Mouse (Mus musculus) kidney, adult 11 months (tissue): ENCODE measurements around the gene Myh7.
"Not testable (repeated sequence)": the region's sequence is repeated elsewhere in the genome, so short reads cannot be mapped to it uniquely, and the experiment has no call there.

ENCODE experiments used
- DNase-seq: peaks from one replicate; pipeline ENCODE4 v3.0.0; 2022

Gene Myh7

DNA sequence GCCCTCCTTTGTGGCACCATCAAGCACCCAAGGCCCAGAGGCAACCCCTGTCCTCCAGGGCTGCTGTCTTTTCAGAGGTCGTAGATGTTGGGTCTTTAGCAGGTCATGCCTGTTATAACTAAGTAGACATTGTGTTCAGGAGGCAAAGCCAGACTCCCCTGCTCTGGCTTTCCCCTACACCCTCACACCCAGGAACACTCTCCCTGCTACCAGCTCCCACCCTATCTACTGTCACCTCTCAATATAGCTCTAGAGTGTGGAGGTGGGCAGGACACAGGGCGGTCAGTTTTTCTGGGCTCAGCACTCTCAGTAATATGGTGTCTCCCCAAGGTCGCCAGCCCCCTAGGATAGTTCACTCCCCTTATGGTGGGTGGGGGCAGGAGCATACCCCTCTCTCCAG lies 26.6 kb downstream of the Myh7 start:
- no peak for DNase-seq

DNA sequence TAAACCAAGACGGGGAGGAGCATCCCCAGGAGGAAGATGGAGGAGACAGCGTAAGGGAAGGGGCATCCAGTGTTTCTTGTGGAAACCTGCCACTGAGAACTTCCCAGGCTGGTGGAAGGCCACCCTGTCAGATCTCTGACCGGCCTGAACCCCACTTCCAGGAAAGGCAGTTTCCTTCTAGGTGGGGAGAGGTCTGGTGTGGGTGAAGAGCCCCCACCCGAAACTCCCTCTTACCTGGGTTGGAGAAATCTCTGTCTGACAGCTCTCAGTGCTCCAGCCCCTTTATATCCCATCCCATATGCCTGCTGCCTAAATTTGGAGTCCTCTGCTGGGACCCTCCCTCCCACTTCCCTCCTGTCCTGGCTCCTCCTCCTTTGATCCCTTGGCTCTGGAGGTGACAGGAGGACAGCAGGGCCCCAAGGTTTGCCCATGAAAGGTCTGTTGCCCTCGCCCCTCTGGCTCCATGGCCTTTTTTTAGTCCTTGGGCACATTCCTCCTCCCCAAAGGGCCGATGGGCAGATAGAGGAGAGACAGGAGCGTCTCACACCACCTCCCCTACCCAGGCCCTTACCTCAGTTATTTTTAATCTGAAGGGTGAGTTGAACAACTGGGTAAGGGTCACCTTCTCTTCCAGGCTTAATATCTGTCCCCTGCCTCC lies 28.0 kb downstream of the Myh7 start, which contains the start of gene Myh6:
Myh6 (minus strand) TSS at position 608 of the 658 bp plus-strand sequence.
- no peak for DNase-seq

DNA sequence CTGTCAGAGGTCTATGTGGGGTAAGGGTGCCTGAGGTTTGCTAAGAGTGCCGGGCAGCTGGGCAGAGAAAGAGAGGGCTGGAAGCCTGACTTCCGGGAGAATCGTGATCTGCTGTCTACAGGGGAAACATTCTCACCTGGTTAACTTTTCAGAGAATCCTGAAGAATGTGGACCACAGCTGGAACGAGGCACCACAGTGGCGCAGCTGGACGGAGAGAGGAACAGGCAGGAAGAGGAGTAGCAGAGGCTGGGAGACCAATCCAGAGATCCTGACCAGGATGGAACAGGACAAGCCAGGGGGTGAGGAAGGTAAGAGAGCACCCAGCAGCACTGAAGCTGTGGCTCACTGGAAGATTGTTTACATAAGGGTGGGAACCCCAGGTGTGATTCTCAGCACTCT lies 28.8 kb downstream of the Myh7 start:
- DNase-seq = no peak

DNA sequence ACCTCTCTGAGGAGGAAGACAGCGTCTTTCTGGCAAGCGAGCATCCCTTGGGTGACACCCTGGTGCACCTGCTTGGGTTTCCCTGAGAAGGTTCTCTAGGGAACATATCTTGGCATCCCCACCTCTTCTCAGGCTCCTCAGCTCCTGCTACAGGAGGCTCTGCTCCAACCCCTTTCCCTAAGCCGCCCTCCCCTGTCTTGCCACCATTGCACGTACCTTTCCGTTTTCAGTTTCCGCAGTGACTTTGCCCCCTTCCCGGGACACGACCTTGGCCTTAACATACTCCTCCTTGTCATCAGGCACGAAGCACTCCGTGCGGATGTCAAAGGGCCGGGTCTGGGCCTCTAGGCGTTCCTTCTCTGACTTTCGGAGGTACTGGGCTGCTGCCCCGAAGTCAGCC lies 29.4 kb downstream of the Myh7 start:
- no peak for DNase-seq

DNA sequence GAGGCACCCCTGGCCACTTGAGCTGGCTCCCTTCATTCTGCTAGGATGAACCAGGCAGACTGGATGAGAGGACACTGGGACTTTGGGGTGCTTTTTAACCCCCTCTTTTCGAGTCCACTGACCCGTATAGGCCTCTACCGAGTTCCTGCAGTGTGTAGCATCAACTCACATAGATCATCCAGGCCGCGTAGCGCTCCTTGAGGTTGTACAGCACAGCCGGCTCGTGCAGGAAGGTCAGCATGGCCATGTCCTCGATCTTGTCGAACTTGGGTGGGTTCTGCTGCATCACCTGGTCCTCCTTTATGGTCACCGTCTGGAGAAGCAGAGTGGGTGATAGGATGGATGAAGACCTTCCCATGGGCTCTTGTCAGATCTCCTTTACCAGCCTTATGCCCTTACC lies 30.7 kb downstream of the Myh7 start:
- DNase-seq = no peak

DNA sequence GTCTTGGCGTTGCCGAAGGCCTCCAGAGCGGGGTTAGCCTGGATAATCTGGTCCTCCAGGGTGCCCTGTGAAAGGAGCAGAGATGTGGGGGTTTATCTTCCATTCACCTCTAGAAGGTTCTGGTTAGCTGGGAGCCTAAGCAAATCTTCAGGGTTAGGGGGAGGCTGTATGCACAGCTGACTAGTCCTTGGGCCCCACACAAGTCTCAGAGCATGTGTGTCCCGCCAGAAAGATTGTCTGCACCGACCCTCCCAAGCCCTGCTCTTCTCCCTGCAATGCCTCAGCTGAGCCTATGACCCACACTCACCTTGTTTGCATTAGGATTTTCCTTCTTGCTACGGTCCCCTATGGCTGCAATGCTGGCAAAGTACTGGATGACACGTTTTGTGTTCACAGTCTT lies 31.7 kb downstream of the Myh7 start:
- no peak for DNase-seq

DNA sequence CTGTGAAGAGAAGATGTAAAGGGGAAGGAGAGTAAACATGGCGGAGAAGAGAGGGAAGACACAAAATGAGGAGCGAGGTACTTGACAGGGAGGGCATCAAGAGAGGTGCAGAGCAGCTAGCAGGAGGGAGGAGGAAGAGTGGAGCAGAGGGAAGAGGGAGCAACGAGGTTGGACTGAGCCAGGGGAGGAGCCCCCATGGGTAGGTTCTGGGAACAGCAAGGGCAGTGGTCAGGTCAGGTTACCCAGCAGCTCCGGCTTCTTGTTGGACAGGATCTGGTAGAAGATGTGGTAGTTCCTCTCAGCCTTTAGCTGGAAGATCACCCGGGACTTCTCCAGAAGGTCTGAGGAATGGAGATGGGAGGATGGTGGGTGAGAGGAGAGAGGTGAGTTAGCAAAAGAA lies 32.9 kb downstream of the Myh7 start:
- DNase-seq = no peak

DNA sequence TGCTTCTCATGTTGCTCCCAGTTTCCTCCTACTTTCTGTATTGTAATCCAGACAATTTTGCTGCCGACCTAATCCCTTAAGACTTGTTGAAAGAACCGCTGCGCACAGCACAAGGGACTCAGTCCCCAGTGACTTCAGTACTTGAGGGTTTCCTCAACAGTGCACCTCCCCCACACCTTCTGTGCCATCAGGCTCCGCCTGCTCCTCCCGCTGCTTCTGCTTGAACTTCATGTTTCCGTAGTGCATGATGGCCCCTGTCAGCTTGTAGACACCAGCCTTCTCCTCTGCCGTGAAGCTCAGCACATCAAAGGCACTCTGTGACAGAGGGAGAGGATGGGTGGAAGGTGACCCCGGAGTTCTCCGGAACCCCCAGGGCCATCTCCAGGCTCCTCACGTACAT lies 33.7 kb downstream of the Myh7 start:
- DNase-seq = no peak

DNA sequence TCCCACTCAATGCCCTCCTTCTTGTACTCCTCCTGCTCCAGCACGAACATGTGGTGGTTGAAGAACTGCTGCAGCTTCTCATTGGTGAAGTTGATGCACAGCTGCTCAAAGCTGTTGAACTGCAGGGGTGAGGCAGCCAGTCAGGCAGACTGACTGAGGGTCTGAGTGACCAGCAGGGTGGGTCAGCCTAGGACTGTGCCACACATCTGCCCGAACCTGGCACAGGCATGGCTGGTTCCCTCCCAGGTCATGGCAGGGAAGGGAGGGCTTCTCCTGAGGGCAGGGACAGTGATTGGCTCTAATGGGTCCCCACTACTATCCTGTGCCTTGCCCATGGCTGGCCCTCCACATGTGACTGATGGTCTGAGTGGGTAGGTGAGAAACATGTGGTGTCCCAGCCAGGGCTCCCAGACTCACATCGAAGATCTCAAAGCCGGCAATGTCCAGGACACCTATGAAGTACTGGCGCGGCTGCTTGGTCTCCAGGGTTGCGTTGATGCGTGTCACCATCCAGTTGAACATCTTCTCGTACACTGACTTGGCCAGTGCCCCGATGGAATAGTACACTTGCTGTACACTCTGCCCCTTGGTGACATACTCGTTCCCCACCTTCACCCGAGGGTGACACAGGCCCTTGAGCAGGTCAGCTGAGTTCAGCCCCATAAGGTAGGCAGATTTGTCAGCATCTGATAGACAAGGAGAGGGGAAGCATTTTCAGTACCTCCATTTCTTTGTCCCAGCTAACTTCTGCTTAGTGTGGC lies 34.4 kb downstream of the Myh7 start:
- not testable (repeated sequence) for DNase-seq

DNA sequence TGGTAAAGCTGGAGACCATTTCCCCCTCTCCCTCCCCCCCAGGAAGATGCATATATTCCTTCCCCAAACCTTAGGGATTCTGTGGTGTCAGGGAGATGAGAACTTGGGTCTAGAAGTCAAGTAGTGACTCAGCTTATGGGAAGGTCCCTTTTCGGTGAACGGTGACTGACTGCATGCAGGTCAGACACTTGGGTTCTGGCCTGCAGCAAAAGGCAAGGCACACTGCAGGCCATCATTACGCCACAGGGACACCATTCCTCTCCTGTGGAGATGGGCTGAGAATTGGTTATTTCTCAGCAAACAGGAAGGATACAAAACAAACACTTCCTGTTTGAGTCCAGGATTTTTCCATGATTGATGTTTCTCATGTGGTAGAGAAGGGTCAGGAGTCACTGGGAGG lies 35.2 kb downstream of the Myh7 start:
- no peak for DNase-seq

DNA sequence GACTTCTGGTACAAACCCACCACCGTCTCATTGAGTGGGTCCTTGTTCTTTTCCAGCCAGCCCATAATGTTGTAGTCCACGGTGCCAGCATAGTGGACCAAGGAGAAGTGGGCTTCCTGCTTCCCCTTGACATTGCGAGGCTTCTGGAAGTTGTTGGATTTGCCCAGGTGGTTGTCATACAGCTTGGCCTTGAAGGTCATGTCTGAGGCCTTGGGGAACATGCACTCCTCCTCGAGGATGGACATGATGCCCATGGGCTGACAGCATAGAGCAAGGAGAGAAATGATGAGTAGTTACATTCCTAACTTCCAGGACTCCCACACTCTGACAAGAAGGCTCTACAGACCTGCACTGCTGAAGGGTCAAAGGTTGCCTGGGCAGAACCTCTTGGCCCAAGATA lies 35.9 kb downstream of the Myh7 start:
- DNase-seq = no peak

DNA sequence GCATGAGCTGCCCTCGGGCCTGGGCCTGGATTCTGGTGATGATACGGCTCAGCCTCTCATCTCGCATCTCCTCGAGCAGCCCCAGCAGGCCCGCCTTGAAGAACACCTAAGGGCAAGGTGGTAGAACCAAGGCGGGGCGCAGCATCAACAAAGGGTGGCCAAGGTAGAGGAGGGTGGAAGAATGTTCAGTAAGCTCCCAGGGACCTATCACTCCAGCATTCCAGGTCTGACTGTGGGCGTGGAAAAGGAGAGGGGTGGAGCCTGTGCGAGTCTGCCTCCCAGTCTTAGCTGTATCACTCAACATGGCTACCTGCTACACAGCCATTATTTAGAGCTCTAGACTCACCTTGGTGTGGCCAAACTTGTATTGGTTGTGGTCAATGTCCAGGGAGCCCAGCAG lies 37.9 kb downstream of the Myh7 start:
- DNase-seq = no peak

DNA sequence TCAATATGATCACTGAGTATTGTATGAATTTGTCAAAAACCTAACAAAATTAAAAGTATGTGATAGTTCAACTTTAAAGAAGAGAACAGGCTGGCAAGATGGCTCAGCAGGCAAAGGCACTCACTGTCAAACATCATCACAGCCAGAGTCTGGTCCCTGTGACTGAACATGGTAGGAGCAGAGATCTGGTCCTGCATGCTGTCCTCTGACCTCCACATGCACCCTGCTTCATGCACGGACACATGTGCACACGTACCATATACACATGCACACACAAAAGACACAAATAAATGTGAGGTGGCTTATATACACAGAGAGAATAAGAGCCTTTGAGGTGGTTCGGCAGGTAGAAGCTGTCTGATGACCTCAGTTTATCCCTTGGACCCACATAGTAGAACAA lies 38.9 kb downstream of the Myh7 start:
- DNase-seq = no peak

DNA sequence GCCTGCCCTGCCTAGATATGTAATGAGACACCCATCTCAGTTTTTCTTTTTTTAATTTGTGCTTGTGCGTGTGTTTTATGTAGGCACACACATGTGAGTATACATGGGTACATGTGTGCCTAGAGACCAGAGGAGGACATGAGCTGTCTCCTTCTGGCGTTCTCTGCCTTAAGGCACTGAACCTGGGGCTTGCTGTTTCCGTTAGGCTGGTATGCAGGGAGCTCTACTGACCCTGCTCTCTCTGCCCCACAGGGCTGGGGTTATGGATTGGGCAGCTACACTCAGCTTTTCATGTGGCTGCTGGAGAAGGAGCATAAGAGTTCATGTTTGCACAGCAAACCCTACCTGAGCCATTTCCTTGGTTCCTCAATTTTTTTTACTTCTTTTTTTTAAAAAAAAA lies 40.0 kb downstream of the Myh7 start:
- DNase-seq = no peak

DNA sequence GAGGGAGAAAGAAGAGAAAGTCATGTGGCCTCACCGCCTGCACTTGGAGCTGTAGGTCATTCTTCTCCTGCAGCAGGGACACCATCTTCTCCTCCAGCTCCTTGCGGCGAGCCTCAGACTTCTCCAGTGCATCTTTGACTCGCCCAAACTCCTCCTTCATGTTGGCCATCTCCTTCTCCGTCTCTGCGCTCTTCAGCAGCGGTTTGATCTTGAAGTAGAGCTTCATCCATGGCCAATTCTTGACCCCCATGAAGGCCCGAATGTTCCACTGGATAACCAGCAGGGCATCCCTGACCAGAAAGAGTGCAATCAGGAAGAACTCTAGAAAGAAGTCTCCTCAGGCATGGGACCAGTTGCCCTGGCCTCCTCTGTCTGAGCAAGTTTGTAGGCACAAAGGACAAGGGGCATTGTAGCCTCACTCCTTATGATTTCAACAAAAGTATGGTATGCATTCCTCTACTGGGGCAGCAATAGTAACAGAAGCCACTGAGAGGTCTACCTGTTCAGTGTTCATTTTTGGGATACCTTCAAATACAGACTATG lies 40.7 kb downstream of the Myh7 start:
- no peak for DNase-seq

DNA sequence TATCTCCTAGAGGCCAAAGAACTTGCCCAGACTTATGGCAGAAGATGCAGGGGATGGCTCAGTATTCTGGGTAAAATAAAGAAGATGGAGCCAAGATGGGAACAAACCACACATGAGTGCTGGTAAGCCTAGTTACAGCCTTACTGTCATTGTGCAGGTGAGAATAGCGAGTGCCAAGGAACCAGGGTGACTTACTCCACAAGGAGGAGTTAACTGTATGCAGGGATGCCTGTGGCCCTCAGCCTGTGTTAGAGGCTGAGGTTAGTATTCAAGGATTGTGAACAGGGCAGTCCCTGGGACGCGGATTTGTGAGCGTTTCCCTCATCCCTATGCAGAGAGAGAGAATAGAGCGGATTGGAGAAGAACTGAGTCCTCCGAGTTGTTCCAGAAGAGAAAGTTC lies 42.8 kb downstream of the Myh7 start:
- DNase-seq = no peak

DNA sequence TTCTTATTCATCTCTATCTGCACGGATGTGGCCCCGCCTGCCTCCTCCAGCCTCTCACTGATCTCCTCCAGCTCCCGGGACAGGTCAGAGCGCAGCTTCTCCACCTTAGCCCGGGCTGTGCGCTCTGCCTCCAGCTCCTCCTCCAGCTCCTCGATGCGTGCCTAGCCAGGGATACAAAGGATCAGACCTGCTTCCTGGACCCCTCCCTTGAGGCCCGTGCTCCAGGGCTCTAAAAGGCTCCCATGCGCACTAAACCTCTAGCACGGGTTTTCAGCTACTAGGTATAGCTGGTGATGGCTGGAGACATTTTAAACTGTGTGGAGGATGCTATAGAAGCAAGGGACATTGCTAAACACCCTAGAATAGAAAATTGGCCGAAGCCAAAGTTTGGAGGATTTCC lies 43.9 kb downstream of the Myh7 start:
- no peak for DNase-seq

DNA sequence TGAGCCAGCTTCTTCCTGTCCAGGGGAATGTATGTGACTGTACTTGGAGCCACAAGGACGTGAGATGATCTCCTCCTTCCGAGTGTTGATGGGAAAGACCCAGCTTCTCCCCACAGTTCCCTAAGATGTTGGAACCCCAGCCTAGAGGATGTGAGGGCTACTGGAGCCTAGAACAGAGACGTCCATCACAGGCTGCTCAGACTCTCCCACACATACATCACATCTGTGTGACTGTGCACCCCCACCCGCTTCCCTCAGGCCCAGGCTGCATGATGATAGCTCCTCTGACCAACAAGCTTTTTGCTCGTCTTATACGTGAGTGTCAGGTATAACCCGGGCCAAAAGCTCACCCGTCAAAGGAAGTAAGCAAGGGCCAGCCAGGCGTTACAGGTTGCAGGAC lies 45.6 kb downstream of the Myh7 start:
- no peak for DNase-seq

DNA sequence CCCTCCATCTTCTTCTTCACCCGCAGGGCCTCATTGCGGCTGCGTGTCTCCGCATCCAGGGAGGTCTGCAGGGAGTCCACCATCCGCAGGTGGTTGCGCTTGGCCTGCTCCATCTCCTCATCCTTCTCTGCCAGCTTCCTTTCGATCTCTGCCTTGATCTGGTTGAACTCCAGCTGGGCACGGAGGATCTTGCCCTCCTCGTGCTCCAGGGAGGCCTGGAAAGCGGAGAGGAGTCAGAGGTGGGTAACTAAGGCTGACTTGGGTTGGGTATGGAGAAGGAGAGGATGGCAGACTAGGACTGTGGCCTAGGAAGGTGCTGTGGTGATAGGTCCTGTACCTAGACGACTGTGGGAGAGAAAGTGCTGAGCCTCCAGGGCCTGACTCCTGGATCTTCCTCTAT lies 47.4 kb downstream of the Myh7 start:
- not testable (repeated sequence) for DNase-seq

DNA sequence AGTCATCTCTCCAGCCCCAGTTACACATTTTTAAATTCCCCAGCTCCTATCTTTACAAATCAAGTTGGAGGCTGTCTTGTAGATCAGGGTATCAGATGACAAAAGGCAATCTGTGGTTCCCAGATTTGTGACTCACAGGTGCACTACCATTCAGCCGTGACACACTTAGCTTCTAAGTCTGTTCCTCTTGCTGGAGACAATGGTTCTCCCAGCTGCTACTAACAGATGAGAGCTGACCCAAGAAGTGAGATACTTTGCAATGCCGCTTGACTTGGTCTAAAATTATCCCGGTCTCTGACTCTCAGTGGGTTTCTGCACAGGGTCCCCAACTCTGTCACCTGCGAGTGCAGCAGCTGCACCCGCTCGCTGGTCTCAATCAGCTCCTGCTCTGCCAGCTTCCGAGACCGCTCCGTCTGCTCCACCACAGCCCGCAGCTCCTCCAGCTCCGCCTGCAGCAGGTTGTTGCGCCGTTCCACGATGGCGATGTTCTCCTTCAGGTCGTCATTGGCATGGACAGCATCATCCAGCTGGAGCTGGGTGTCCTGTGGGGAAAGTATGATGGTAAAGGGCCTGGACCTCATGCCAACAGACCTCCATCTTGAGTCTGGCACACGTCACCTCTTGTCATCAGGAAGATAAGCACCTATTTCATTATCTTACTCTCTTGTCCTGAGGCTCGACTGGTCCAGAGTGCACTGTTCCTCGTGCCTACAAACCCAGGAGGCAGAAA lies 48.3 kb downstream of the Myh7 start:
- DNase-seq = no peak

DNA sequence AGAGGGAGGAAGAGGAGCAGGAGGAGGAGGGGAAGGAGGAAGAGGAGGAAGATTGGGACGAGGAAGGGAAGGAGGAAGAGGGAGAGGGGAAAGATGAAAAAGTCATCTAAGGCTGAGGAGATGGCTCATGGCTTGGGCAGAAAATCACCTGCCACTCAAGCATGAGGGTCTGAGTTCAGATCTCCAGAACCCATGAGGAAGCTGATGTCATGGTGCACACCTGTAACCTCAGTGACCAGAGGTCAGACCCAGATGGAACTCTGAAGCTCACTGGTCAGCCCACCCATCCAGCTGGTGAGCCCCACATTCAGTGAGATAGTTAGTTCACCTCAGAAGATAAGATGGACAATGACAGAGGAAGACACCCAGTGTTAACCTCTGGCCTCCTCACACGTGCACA lies 49.5 kb downstream of the Myh7 start:
- no peak for DNase-seq

DNA sequence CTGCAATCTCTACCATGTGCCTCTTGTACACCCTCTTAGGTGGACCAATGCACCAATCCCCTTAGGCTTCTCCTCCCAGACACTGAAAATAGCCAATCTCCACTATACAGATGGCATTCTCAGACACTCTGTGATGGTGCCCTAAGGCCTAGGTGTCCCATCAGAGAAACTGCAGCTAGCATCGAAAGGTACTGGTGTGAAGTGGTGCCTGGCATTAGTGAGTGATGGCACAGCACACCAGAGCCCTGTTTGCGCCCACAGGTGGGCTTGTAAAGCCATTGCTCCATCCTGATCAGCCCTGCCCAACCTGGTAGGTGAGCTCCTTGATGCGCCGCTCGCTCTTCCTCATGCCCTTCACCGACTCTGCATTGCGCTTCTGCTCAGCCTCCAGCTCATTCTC lies 50.5 kb downstream of the Myh7 start:
- no peak for DNase-seq

DNA sequence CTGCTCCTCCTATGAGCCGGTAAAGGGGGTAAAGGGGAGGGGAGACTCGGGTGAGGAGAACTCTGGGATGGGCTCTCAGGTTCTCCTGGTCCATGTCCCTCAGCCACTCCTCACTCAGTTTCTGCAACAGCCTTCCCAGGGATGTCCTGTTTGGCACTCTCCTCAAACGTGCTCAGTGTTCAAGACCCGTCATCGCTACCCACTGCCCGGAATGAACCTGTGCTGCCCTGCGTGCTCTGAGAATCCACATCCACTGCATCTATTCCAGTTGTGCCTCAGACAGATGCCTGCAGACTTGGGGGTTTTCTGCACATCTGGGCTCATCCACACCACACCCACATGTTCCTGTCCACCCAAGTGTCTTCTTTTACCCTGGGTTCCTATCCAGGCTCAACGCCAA lies 51.9 kb downstream of the Myh7 start:
- DNase-seq = no peak
